Mouse (Mus musculus): ENCODE data around the gene Disc1.

DNA sequence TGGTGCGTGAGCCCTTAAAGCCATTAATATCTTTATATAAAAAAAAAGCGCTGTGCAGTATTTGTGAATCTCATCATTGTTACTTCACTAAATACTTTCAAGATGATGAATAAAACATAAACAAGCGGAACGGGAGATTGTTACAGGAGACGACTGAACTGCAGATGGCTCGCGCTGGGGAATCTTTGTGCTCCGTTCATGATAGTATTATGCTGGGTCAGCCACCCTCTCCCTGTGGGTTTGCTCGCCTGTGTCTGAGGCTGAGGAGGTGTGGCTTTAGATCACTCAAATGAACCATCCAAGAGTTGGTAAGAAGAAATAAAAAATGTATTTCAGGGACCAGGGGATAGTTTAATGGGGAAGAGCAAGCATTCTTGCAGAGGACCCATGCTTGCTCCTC is 113.0 kb downstream of the Disc1 start:
- TF ChIP-seq CHD2 (IDR thresholded peaks at IDR 0.05; ENCODE audit: low read length) (no peak), MAX (IDR thresholded peaks at IDR 0.05; ENCODE audit: low read length) (no peak), SMC3 (IDR thresholded peaks at IDR 0.05; ENCODE audit: low read depth, low read length) (no peak), USF1 (IDR thresholded peaks at IDR 0.05; ENCODE audit: low read depth, low read length) (no peak), MXI1 (IDR thresholded peaks at IDR 0.05; ENCODE audit: low read depth, low read length) (no peak), CTCF (conservative IDR thresholded peaks at IDR 0.05 in 1 of 2, IDR thresholded peaks at IDR 0.05 in 1 of 2; ENCODE audit: low read depth in 2 of 2, low read length in 2 of 2) (no peak), POLR2A (IDR thresholded peaks at IDR 0.05; ENCODE audit: low read depth, low read length) (no peak)
